Mouse (Mus musculus): ENCODE results near the gene N4bp2.
"Not testable (repeated sequence)": the region's sequence is repeated elsewhere in the genome, so short reads cannot be mapped to it uniquely, and the experiment has no call there.

The N4bp2 gene

DNA sequence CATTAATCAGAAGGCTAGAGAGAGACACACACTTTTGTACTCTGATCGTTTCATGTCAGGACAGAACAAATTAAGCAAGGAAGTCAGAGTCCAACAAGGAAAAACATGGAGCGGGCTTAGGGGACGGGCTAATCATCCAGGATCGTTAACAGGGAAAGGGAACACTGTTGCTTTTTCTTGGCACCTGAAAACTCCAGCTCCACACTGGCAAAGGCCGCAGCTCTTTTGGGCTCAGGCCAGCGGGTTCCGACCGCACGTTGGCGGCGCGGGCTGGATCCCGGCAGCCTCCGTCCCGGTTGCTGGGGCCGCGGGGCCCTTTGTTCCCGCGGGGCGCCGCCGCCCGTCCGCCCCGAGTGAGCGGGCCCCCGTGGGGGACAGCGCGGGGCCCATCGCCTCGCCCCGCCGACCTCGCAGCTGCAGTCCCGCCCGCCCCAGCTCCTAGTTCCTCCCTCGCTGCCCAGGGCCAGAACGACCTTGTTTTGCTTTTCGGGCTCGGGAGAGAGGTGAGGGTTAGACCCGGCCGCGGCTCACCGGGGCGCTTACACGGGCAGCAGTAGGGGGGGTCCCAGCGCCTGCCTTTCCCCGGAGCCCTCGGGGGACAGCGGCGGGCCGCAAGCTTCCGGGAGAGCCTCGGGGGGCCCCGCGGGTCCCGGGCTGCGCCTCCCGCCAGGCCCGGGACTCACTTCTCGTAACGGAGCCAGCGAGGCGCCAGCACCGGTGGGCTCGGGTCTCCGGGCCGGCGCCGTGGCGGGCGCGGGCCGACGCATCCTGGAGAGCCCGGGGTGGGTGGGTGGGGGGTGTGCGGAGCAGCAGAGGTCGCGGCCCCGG is at the start of gene N4bp2:
Gene N4bp2, plus strand, starts transcription at position 434 of the 828 bp plus-strand sequence.
- DNase-seq, result peak; percentile 92 to 94

DNA sequence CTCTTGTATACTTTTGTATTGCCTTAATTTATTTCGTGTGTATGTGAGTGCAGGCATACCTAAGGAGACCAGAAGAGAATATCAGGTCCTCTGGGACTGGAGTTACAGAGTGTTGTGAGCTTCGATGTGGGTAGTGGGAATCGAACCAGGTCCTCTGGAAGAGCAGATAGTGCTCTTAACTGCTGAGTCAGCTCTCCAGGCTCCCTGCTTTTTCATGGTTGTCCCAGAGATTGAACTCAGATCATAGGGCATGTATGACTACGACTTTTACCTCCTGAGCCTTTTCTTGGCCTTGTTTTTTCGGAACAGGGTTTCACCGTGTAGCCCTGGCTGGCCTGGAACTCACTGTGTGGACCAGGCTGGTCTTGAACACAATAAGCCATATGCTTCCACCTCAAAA is 48.2 kb upstream of the N4bp2 start:
- DNase-seq, result no peak

DNA sequence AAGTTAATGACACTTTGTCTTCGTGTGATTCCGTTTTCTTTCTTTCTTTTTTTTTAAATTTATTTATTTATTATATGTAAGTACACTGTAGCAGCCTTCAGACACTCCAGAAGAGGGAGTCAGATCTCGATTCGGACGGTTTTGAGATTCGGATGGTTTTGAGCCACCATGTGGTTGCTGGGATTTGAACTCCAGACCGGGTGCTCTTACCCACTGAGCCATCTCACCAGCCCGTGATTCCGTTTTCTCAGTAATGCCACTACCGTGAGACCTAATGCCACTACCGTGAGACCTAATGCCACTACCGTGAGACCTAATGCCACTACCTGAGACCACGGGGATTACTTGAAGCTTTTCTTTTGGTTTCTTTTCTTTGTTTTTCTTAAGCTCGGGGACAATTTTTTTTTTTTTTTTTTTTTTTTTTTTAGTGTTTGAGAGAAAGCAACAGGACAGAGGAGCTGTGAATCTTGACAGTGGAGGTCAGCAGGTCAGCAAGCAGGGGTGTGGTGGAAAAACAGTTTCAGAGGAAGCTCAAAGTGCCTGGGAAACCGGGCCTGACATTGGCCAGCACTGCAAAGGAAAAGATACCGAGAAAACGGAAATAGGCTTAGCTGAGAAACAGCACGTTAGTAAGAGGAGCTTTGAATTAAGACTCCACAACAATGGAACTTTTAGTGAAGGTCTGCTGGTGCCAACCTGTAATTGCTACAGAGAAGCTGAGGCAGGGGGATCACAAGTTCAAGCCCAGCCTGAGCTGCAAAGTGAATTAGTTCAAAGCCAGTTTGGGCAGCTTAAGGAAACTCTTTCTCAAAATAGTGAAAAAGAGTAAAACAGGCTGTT is 46.0 kb upstream of the N4bp2 start:
- DNase-seq, result no peak

DNA sequence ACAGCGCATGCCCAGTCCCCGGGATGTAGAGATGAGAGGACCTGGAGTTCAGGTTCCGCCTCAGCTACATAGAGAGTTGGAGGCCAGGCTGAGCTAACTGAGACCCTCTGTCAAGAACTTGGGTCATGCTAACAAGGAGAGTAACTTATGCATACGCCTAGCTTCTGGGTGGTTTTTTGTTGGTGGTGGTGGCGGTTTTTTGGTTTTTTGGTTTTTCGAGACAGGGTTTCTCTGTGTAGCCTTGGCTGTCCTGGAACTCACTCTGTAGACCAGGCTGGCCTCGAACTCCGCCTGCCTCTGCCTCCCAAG is 45.5 kb upstream of the N4bp2 start:
- not testable (repeated sequence) for DNase-seq

DNA sequence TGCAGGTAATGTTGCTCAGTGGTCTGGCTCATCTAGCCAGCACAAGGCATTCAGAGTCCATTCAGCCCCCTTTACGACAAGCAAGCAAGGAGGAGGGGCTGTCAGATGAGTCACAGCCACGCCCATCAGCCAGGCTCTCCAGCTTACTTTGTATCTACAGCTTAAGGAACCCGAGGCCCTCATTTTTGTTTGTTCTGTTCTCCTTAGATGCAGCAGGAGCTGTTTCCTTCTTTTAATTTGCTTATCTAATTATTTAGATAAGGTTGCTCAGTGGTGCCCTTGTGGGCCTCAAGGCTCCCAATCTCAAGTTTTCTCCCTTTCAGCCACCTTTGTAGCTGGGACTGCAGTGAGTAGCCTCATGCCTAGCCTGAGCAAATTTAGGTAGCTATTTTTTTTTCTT is 45.0 kb upstream of the N4bp2 start:
- DNase-seq, result no peak

DNA sequence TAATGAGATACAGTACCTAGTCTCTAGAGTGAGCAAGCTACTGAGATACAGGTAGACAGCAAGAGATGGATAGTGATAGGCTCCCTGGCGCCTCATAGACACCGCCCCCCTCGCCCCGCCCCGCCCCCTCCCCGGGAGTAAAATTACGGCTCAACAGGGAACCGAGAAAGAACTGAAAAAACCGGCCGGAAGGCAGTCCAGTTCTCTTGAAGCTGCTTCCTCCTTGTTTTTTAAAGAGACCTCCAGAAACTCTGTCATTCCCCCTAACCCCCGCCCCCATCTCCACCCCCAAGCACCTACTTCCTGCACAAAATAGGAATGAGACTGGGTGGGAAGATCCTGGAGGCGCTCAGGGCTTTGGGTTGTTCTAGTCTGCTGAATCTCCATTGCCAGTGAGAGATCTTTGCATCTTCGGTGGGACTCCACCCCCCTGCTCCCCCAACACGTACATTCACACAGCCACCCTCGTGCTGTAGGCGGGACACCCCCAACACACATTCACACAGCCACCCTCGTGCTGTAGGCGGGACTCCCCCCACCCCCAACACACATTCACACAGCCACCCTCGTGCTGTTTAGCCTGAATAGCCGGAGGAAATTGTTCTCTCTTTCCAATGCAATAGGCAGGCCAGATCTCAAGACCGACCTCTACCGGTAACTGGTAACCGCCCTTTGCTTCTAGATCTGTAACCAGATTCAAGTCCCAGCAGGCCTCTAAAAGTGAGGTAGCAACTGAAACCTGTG is 38.8 kb upstream of the N4bp2 start:
- DNase-seq, result peak; percentile 55 to 64

DNA sequence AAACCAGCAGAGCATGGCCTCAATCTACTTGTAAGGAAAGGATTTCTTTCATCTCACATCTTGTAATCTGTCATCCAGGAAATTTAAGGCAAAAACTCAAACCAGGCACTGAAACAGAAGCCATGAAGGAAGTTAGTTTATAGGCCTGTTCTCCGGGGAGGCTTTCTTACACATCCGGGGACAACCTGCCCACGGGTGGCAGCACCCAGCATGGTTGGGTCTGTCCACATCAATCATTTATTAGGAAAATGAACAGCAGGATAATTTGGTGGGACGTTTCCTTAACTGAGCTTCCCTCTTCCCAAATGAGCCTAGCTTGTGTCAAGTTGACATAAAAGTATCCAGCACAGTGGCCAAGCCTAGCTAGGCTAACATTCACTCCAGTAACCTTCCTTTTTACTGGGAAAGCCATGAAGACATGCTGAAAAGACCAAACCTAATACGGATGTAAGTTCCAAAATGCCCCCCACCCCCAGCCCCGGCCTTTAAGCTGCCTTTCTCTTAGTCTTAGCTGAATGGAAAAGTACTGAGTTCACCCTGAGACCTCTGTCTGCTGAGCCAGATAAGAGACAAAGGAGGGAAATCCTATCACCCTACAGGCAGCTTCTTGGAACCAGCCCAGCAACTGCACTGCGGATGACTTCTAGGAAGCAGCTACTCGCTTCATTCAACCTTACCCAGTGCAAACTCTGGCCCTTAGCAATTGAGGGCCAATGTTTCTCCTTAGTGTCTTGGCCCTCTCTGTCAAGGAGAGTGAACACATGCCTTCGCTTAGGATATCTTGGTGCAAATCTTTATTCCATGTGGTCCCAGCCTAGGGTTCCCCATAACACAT is 31.9 kb upstream of the N4bp2 start:
- DNase-seq, result peak in 1 of 2 experiments; percentile 10

DNA sequence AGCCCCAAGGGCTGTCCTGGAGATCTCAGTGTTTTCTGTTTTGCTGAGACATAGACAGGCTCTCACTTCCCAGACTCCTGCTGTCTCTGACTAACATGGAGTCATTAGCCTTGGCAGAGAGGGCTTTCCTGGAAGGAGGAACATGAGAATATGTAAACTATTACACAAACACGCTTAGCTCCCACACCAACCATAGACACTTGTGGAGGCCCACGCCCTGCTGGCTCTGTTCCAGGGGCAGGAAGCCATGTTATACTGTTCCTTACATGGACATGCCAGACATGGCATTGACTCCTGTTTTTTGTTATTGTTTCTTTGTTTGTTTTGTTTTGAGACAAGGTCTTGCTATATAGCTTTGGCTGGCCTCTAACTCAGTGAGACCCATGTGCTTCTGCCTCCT is 27.7 kb upstream of the N4bp2 start:
- peak in 1 of 2 experiments; percentile 8 for DNase-seq

DNA sequence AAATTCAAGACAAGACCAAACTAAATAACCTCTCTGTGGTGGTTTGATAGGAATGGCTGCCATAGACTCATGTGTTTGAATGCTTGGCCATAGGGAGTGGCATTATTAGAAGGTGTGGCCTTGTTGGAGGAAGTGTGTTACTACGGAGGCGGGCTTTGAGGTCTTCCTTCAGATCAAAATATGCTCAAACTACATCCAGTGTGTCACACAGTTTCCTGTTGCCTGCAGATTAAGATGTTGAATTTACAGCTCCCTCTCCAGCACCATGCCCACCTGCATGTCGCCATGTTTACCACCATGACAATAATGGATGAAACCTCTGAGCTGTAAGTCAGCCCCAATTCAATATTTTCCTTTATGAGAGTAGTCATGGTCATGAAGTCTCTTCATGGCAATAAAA is 24.0 kb upstream of the N4bp2 start:
- no peak for DNase-seq

DNA sequence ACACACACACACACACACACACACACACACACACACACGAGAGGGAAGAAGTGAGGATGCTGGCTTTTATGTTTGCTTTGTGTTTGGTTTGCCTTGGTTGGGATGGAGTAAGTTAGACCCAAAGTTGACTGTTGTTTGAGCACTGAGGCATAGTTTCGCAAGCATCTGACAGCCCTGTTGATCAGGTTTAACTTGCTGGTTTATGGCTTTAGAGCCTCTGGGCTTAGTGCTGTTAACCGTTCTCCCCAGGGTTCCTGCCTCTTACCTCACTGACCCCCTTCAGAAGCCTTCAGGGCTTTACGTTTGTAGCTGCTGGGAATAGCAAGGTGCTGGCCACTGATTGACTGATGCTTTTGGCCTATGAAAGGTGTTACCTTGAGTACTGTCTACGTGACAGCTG is 16.4 kb upstream of the N4bp2 start:
- DNase-seq, result no peak

DNA sequence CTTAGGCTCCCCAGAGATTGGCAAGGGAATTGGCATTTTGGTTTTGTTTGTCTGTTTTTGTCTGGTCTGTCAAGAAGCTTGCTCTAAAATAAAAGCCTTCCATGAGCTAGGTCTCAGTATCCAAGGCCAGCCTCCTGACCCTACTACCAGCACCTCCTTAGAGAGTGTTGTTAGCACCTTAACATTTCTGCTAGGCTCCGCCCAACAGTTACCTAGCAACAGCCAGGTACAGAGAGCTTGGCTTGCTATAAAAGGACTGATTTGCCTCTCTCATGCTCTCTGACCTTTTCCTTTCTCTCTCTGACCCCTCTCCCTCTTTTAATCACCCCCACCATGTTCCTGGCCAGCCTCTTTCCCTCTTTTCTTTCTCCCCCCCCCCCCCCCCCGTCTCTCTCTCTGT is 14.9 kb upstream of the N4bp2 start:
- no peak for DNase-seq

DNA sequence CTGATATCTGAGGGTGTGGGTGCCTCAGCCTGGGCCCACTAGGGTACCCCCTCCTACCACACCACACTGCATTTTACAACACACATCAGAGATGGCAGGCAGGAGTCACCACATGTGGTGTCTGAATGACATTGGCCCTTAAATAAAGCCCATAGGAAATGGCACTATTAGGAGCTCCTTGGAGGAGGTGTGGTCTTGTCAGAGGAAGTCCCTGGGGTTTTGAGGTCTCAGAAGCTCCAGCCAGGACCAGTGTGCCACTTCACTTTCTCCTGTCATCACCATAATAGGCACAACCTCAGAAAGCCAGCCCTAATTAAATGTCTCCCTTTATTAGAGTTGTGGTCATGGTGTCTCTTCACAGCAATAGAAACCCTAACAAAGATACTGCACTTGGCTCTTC is 14.4 kb upstream of the N4bp2 start:
- no peak for DNase-seq

DNA sequence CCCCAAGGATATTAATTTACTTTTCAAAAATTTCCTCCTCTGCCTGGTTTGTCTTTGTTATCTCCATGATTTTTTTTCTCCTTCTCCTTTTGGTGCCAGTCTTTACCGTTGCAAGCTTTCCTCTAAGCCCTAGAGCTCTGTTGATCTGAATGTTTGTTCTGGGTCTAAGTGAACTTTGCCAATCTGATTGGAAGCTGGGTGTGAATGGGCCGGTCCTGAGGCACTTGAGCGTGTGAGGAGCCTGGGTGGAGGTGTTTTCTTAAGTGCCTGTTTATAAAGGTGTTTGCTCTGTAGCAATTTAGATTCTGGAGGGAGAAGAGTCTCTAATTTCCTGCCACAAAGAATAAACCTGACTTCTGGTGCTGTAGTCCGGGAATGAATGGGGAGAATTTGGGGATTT is 11.3 kb upstream of the N4bp2 start:
- DNase-seq, result no peak

DNA sequence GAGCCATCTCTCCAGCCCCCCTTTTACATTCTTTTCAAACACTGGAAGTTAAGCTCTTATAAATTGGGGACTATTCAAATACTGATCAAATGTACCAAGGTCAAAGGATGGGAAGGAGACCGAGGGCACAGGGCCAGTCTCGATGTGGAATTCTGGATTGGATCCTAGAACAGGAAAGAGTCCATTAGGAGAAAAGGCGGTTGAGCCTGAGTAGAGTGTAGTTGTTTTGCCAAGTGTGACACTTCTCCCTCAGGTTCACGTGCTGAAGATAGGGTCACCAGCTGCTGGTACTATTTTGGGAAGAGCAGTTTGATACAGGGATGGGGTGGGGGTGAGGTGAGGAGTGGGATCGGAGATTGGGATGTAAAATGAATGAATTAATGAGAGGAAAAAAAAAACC is 7.5 kb upstream of the N4bp2 start:
- peak; percentile 18 to 20 for DNase-seq

DNA sequence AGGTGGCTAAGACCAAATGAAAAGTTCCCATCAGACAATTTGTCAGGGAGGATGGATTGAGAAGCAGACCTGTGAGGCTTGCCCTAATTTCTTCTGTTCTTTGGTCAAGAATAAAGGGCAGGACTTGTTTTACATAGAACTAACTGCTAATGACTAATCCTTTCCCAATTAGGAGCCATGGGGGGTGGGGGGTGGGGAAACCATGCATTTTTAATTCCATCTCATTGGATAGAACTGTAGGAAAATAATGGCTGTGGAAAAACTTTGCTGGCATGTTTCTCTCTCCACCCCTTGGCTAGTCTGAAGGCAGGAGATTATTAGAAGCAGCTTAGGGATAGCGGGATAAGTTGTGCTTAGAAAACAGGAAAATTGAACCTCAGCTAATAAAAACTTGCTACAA is 6.2 kb upstream of the N4bp2 start:
- DNase-seq, result no peak

DNA sequence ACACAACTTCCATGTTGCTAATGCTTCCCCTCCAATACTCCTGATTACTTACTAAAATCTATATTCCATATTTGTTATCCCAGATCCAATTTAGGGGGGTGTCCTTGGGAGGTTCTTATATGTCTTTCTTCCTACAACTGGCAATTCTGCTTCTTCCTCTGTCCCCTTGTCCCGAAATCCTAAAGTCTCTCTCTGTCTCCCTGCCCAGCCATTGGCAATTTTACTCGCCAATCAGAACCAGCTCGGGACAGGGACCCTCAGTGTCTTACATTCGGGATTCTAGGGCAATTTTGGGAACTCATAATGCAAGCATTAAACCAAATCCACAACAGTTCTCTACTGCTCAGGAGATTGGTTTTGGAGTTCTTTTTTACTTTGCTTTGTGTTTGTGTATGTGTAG is 3.3 kb upstream of the N4bp2 start:
- DNase-seq, result no peak

DNA sequence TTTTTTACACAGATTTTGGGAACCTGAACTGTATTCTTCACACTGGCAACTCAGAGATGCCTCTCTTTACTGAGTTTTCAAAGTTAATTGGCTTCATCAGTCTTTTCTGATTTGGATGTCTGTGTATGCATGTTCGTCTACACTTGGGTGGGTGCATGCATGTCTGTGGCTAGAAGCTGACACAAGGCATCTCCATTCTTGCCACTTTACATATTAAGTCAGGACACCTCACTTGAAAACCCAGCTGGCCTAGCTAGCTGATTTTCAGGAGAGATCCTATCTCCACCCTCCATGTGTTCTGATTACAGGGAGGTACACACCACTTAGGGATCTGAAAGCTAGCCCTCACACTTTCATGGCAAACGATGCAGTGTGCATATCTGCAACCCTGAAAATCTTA is 2.7 kb upstream of the N4bp2 start:
- no peak for DNase-seq

DNA sequence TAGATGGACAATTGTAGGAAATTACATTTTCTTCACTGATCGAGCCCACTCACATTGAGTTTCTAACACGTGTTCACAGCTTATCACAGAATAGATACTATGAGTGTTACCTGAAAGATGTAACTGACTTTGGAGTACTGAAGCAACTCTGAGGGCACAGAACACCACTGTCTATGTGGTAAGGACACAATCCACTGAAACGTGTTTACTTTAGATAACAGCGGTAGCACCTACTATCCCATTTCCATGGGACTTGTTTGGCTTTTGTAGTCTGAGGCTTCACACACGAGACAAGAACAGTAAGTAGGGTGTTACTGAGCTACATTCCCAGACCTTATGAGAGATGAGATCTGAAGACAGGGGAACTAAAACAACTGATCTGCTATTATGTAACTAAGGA is 2.3 kb upstream of the N4bp2 start:
- no peak for DNase-seq

DNA sequence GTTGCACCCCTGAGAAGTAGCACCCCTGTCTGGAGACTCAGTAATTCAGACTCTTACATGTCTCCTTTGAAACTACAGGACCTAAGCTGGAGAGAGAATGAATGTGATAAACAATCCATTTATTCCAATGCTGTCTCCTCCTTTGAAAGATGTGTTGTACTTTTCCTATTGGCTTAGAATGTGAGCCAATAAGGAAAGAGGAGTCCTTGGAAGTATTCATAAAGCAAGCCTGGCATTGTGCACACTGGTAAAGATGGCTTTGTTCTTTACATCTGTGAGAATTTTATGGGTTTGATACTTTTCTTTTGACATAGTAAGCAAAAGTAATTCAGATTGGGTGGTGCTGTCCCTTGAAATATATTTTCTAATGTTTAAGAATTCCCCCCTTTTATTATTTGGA is 1.4 kb upstream of the N4bp2 start:
- DNase-seq, result no peak

DNA sequence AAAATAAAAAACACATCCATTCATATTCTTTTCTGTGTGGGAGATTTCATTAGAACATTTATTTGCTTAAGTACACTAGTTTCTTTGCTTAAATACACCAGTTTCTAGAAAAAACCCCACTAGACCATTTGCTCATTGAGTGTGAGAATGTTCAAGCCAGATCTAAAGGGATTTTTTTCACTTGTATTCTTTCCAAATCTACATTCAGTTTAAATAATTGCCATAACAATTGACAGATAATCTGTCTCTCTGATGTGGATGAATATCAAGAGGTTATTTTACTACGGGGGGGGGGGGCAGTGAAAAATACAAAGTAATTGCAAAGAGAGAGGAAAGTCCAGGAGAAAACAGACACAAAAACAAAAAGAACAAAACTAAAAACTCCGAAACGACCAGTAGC is 635 bp upstream of the N4bp2 start:
- DNase-seq, result no peak

DNA sequence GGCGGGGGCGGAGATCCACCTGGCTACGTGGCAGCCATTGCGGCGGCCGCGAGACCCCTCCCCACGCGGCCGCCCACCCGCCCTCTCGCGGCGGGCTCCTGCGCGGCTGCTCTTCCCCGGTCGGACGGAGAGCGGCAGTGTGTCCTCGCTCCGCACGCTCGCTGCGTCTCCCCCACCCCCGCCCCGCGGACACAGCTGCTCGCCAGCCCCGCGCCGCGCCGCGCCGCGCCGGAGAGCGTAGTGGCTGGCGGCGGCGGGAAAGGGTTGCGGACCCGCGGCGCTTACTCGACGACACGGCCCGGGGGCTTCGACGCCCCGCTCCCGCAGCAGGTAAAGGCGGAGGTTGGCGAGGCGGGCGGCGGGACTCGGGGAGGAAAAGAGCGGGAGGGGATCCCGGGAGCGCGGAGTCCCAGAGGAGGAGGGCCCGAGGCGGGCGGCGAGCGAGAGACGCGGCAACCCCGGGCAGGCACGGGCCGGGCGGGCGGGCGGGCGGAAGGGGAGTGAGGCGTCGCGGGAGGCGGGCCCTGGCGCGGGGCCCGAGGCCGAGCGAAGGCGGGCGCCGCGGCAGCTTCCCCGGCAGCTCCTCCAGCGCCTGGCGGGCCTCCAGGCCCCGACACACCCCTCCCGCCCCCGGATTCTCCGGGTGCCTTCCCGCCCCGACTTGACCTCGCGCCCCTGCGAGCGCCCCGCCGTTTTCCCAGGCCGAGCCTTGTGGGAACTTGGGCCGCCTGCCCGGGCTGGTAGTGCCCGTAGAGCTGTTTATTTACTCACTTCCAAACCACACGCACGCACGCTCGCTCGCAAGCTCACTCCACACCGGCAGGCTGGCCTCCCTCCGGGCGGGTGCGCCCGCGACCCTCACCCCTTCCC is 830 bp downstream of the N4bp2 start:
- DNase-seq, result peak; percentile 86 to 90

Measured in cerebellum, postnatal 10 days (tissue).